Mouse (Mus musculus): ENCODE data around the gene Dnaja4. TPM values are rescaled to one million over a fixed set of nuclear protein-coding genes. Genes with fewer than 3 reads are reported as not detected.

Dnaja4 gene
- total RNA-seq, 2 experiments from 2014 or later, result 25.6 to 30.8 TPM

DNA sequence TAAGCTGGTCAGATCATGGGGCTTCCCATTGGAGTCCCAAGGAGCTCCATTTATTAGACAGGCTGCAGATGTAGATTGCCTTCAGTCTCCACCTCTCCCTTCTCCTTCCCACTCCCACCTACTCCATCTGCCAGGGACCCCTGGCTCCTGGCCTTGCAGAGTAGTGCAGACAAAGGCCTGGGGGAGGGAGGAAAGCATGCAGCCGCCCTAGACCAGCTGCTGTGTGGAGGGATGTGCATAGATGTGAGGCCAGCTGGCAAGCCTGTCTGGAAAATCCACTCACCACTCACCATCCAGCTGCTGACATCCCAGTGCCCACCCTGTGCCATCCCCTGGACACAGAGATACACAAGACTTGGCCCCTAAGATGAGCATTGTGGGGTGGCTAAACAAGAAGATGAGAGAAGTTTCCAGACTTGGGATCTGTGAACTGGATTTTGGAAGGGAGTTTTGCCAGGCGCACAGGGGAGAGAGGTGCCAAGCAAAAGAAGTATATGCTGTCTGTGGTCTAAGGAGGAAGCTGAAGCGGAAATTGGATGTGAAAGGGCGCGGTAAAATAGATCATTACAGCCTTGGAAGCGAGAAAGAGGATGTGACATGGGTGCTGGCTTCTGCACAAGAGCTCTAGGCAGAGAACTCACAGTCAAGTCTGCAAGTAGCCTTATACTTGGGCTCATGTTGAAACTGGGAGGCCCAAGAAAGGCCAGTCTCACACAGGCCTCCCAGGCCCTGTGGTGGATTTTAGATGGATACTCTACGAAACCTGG is 51.7 kb downstream of the Dnaja4 start:
- no peak for DNase-seq (ENCODE audit: low spot score in 2 of 2)

DNA sequence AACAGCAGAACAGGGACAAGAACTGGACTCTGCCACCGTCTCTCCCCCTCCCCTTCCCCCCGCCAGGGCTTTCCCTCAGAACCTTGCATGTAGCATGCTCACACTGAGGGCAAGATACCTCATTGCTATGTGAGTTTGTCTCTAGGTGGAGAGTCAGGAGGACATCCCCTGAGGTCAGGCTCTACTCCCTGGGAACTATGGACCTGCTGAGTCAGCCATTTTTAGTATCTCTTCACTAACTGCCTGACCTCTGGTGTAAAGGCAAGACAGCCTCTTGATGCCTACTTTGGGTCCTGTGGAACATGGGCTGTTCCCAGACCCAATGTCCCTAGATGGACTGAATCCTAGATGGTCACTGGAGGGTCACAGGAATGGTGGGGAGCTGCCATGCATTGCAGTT is 53.0 kb downstream of the Dnaja4 start:
- no peak for DNase-seq (ENCODE audit: low spot score in 2 of 2)

DNA sequence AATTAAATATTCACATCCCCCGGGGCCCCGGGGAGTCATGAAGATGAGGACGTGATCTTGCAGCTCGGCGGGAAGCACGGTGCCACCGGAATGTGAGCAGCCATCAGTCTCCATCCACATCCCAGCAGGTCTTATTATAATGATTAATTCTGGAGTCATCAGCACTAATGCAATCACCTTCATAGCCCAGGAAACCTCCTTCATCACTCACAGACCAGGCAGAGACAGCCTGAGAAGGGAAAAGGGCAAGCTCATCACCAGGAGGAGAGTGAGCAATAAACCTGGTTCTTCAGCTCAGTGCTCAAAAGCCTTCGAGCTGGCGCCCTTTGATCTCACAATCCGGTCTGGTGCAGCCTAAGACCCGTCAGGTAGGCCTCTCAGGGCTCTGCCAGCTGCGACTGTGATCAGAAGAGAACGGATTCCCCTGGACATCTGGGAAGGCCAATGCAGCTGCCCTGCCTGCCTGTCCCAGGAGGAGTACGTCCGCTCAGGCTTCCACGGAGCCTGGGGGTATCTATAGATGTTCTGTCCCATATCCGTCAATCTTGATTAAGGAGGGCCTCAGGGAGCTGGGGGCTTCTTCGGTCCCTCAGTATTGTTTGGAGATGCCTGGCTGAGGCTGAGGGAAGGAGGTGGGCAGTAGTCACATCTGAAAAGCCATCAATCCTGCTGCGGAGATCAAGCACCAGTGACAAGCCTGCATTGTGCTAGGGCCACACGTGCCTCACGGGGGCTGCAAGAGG is 53.7 kb downstream of the Dnaja4 start:
- DNase-seq (ENCODE audit: low spot score in 2 of 2), result no peak

DNA sequence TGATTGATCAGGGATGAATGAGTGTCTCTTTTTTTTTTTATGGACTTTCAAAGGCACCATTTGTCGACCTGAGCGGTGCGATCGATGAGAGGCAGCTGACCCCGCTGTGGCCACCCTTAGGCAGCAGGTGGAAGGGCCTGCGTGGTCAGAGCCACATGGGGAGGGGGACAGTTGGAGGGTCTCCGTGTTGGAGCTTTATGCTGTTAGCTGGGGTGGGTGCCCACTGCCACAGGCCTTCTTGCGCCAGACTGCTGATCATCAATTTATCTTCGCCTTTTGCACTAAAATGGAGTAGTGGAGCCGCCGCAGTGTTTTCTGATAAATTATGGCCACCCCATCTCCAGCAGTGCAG is 54.2 kb downstream of the Dnaja4 start:
- DNase-seq (ENCODE audit: low spot score in 2 of 2), result no peak

DNA sequence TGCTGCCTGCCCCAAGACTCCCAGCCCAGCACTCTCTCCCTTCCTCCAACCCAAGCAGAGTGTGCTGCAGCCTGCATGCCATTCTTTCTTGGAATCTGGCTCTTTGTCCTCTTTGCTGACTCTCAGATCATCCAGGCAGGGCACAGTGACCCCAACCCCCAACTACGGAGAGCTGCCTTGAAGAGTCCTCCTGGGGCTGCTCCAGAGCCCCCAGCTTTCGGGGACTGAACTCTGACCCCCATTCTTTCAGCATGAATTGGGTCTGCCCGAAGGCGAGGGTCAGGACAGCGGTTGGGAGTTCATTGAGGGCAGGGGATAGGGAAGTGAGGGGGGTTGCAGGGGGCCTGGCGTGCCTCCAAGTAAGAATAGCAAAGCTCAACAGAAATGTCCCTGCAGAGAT is 60.9 kb downstream of the Dnaja4 start:
- DNase-seq (ENCODE audit: low spot score in 2 of 2), result no peak

DNA sequence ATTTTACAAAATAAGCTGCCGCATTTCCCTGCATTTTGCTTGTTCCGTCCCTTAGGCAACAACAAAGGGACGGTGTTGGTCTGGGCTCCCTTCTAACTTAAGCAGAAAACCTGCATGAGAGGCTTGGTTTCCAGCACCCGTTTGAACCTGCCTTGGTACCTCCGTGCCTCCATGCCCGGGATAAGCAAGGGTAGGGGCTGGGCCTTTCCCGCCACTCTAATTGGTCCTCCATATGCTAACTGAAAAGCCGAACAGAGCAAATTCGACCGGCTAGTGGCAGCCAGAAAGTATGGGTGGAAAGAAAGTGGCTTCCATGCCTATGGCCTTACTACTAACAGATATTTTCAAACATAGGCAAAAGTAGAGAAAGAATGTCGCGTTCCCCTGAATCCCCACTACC is 65.4 kb downstream of the Dnaja4 start:
- DNase-seq (ENCODE audit: low spot score in 2 of 2), result no peak

DNA sequence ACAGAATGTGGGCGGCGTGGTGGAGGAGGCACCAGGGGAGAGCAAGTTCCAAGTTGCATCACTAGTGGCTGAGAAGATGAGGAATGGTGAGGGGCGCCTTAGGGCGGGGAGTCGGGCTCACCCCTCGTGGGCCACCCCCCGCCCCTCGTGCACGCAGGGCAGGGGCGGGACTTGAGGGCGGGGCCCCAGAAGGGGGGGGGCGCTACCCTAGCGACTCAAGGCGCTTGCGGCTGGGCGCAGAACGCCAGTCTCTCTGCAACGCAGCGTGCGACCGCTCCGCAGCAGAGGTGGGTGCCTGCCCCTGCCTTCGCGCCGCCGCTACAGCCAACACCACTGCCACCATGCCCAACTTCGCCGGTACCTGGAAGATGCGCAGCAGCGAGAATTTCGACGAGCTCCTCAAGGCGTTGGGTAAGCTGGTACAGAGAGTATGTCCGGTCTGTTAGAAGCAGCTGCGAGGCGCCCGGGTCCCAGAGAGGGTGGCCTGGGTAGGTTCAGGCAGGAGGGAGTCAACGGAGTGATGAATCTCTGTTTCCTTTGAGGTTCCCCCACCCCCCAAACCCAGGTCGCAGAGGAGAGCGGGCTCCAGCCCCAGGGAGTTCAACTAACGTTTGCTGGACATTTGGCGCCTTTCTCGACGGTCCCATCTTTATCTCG is 66.0 kb downstream of the Dnaja4 start, which contains the start of gene Crabp1:
Gene Crabp1, plus strand, starts transcription at position 188 of the 657 bp plus-strand sequence.
- DNase-seq (ENCODE audit: low spot score in 2 of 2), result no peak

DNA sequence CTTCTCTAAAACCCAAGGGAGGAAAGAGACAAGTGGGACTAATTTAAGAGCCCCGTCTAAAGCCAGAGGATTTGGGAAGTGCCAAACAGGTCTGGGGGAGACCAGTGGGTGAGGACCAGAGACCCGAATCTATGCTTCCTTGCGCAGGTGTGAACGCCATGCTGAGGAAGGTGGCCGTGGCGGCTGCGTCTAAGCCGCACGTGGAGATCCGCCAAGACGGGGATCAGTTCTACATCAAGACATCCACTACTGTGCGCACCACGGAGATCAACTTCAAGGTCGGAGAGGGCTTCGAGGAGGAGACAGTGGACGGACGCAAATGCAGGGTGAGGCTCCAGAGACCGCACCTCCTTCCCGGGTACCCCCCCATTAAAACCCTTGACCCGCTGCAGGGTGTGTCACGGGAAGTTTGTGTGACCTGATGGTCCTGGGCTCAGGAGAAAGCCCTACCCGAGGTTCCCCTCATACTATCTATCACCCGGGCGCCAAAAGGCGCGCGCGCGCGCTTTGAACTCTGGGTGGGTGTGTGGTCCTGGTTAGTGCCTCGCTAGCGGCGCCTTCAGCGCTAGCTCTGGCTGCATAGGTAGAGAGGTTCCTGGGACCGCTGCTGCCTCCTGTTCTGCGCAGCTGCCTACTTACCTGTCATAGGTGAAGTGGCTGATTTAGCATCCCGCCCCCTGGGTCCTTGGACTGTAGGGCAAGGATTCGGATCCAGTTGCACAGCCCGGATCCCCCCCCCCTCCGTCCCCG is 66.8 kb downstream of the Dnaja4 start:
- no peak for DNase-seq (ENCODE audit: low spot score in 2 of 2)

Small RNA genes lying within 50 kb of the gene (microRNA-seq; reads per million reads assigned to microRNA genes)
- gene Mir5710, result 1.1 to 2.0 reads per million in 2 experiments

Other genes with a start within 250 kb of the Dnaja4 start
- gene Dmxl2, start 197.2 kb upstream of the Dnaja4 start, total RNA-seq (2021), result 100 to 1,000 TPM; 225 to 231 TPM
- under 1 TPM in 1 of 2 experiments, not detected in 1; 0.18 TPM for gene Sh2d7, start 159.9 kb upstream of the Dnaja4 start, total RNA-seq (2021)
- 10 to 100 TPM; 20.5 to 21.9 TPM for gene Cib2, start 138.7 kb upstream of the Dnaja4 start, total RNA-seq (2021)
- gene Idh3a, start 112.5 kb upstream of the Dnaja4 start, total RNA-seq (2021), result 100 to 1,000 TPM; 210 to 214 TPM
- gene Acsbg1, start 37.0 kb upstream of the Dnaja4 start, total RNA-seq (2021), result 100 to 1,000 TPM; 115 TPM
- 10 to 100 TPM; 53.8 to 59.3 TPM for gene Wdr61, start 35.6 kb downstream of the Dnaja4 start, total RNA-seq (2021)
- gene Crabp1, start 65.9 kb downstream of the Dnaja4 start, total RNA-seq (2021), result 1 to 10 TPM; 3.6 to 4.4 TPM
- 10 to 100 TPM; 64.6 to 65.9 TPM for gene Ireb2, start 164.9 kb downstream of the Dnaja4 start, total RNA-seq (2021)
- gene Hykk, start 218.4 kb downstream of the Dnaja4 start, total RNA-seq (2021), result 1 to 10 TPM; 2.1 to 2.8 TPM